Mouse (Mus musculus) midbrain, embryonic 12.5 days (tissue): ENCODE measurements around the gene Lhx6. TPM values are rescaled to one million over a fixed set of nuclear protein-coding genes. Genes with fewer than 3 reads are reported as not detected.

Experiments used
- ATAC-seq: fragments of 200-750 bp; cut with Nextera tagmentation; 2 replicates; pipeline ENCODE4 v1.8.0; 2017; ENCODE audit warnings: low read depth, moderate TSS enrichment, moderate library complexity; ENCODE audit not compliant: low FRiP score
- H3K27ac ChIP-seq: fragments of 300-500 bp; sonication (generic); replicated peaks from 2 replicates; pipeline ENCODE4 v1.5.1; 2016; ENCODE audit warnings: mild to moderate bottlenecking
- H3K27me3 ChIP-seq: fragments of 300-500 bp; sonication (generic); 2 replicates; pipeline ENCODE4 v1.6.1; 2016; ENCODE audit warnings: mild to moderate bottlenecking
- H3K36me3 ChIP-seq: fragments of 300-500 bp; sonication (generic); 2 replicates; pipeline ENCODE4 v1.6.1; 2016
- H3K4me1 ChIP-seq: fragments of 300-500 bp; sonication (generic); 2 replicates; pipeline ENCODE4 v1.6.1; 2016
- H3K4me2 ChIP-seq: fragments of 300-500 bp; sonication (generic); replicated peaks from 2 replicates; pipeline ENCODE4 v1.6.1; 2016; ENCODE audit warnings: mild to moderate bottlenecking, moderate library complexity
- H3K4me3 ChIP-seq: fragments of 300-500 bp; sonication (generic); 2 replicates; pipeline ENCODE4 v1.5.1; 2016; ENCODE audit warnings: mild to moderate bottlenecking
- H3K9ac ChIP-seq: fragments of 300-500 bp; sonication (generic); replicated peaks from 2 replicates; pipeline ENCODE4 v1.6.1; 2016; ENCODE audit warnings: mild to moderate bottlenecking, moderate library complexity
- H3K9me3 ChIP-seq: fragments of 300-500 bp; sonication (generic); 2 replicates; pipeline ENCODE4 v1.6.1; 2016; ENCODE audit warnings: mild to moderate bottlenecking
- WGBS: fragments of 180-500 bp; shearing (Covaris S2); methylation state at CpG from one replicate; pipeline ENCODE4 v1.1.7; 2016; 5-methylcytosine and 5-hydroxymethylcytosine counted together
- polyA plus RNA-seq: library from polyadenylated mRNA; unstranded; fragments of >200 nt; fragmentation: Nextera tagmentation; extraction: Ambion mirVana; gene quantifications from 2 replicates; pipeline ENCODE4 v1.2.1, GENCODE M21; 2016

Gene Lhx6
- polyA plus RNA-seq, 1 experiment from 2014 or later: 2.5 TPM

- 57% methylated on average over 3 of the region's 3 CpGs for WGBS
- no peaks in the 10 kb centered on the region for H3K9me3 ChIP-seq
- no peak overlapping the region for H3K9ac ChIP-seq
- H3K4me3 ChIP-seq: no peak overlapping the region
- H3K27me3 ChIP-seq: no peaks in the 10 kb centered on the region
- H3K27ac ChIP-seq: no peak overlapping the region
- H3K4me2 ChIP-seq: no peak overlapping the region
- no peak for ATAC-seq
- no peaks in the 10 kb centered on the region for H3K36me3 ChIP-seq
- no peaks in the 10 kb centered on the region for H3K4me1 ChIP-seq
Measured at GRCm38 (mm10) chr2:36056248-36056647, 49.0 kb downstream of the Lhx6 start.

- Histone ChIP-seq H3K9me3 (no peaks in the 10 kb centered on the region), H3K4me3 (no peak overlapping the region), H3K9ac (no peak overlapping the region), H3K36me3 (no peaks in the 10 kb centered on the region), H3K4me1 (peaks cover 4% of the 10 kb centered on the region), H3K27ac (no peak overlapping the region), H3K27me3 (0 out of 2 replicates have a peak, but pooled peaks cover 3% of the 10 kb centered on the region), H3K4me2 (no peak overlapping the region)
- ATAC-seq: no peak
- WGBS: 80% methylated on average over 3 of the region's 3 CpGs
Measured at GRCm38 (mm10) chr2:36053249-36053648, 52.0 kb downstream of the Lhx6 start.

- Histone ChIP-seq H3K4me3 (peak overlapping the region; percentile 80), H3K4me1 (peaks cover 12% of the 10 kb centered on the region), H3K27ac (no peak overlapping the region), H3K9me3 (no peaks in the 10 kb centered on the region), H3K9ac (no peak overlapping the region), H3K36me3 (0 out of 2 replicates have a peak, but pooled peaks cover under 1% of the 10 kb centered on the region), H3K4me2 (peak overlapping the region; percentile 80), H3K27me3 (0 out of 2 replicates have a peak, but pooled peaks cover 3% of the 10 kb centered on the region)
- ATAC-seq: peak; percentile 59; the same call in 1 of the 2 replicates
- WGBS: 47% methylated on average over 10 of the region's 10 CpGs
Measured at GRCm38 (mm10) chr2:36049567-36049954, 55.6 kb downstream of the Lhx6 start.

- peak within 1 kb of the TSS; percentile 80 for H3K4me2 ChIP-seq
- peak within 1 kb of the TSS; percentile 88 for H3K9ac ChIP-seq
- H3K4me3 ChIP-seq: peak within 1 kb of the TSS; percentile 80
- WGBS: under 1% methylated on average over 44 of the region's 44 CpGs
- H3K27ac ChIP-seq: peak within 1 kb of the TSS; percentile 47; the same call in 1 of the 2 replicates
- H3K4me1 ChIP-seq: peaks cover 12% of the 10 kb centered on the region
- peak; percentile 97 for ATAC-seq
- H3K27me3 ChIP-seq: 0 out of 2 replicates have a peak, but pooled peaks cover 3% of the 10 kb centered on the region
- H3K36me3 ChIP-seq: peaks cover 7% of the 10 kb centered on the region; the same call in 1 of the 2 replicates
- no peaks in the 10 kb centered on the region for H3K9me3 ChIP-seq
Measured at GRCm38 (mm10) chr2:36048748-36049566, 56.3 kb downstream of the Lhx6 start, which contains the start of the genes Ndufa8 and Morn5. Ndufa8 (minus strand) TSS chr2:36049406. Morn5 (plus strand) TSS chr2:36049458.

GRCm38 (mm10) chr2:36048164-36048563, 57.0 kb downstream of the Lhx6 start:
- H3K4me3 ChIP-seq: peak overlapping the region; percentile 80
- 79% methylated on average over 8 of the region's 8 CpGs for WGBS
- ATAC-seq: no peak

GRCm38 (mm10) chr2:36040872-36041271, 64.3 kb downstream of the Lhx6 start:
- H3K9me3 ChIP-seq: no peaks in the 10 kb centered on the region
- no peaks in the 10 kb centered on the region for H3K4me1 ChIP-seq
- no peaks in the 10 kb centered on the region for H3K27me3 ChIP-seq
- H3K4me2 ChIP-seq: no peak overlapping the region
- peaks cover 54% of the 10 kb centered on the region for H3K36me3 ChIP-seq
- H3K27ac ChIP-seq: no peak overlapping the region
- no peak overlapping the region for H3K9ac ChIP-seq
- no peak overlapping the region for H3K4me3 ChIP-seq
- ATAC-seq: no peak
- WGBS: 97% methylated on average over 1 of the region's 1 CpGs

More at GRCm38 (mm10) chr2:36048164-36048563, 57.0 kb downstream of the Lhx6 start:
- Histone ChIP-seq H3K4me2 (peak overlapping the region; percentile 80), H3K27me3 (0 out of 2 replicates have a peak, but pooled peaks cover 3% of the 10 kb centered on the region), H3K9me3 (no peaks in the 10 kb centered on the region), H3K9ac (peak overlapping the region; percentile 88), H3K27ac (no peak overlapping the region), H3K4me1 (peaks cover 12% of the 10 kb centered on the region), H3K36me3 (peaks cover 14% of the 10 kb centered on the region)

- no peaks in the 10 kb centered on the region for H3K9me3 ChIP-seq
- no peak overlapping the region for H3K4me3 ChIP-seq
- 88% methylated on average over 7 of the region's 7 CpGs for WGBS
- no peak for ATAC-seq
- peaks cover 59% of the 10 kb centered on the region for H3K36me3 ChIP-seq
- H3K9ac ChIP-seq: no peak overlapping the region
- no peak overlapping the region for H3K27ac ChIP-seq
- H3K4me1 ChIP-seq: no peaks in the 10 kb centered on the region
- no peak overlapping the region for H3K4me2 ChIP-seq
- no peaks in the 10 kb centered on the region for H3K27me3 ChIP-seq
Measured at GRCm38 (mm10) chr2:36039297-36039985, 65.8 kb downstream of the Lhx6 start.

GRCm38 (mm10) chr2:36035413-36036081, 69.7 kb downstream of the Lhx6 start:
- Histone ChIP-seq H3K4me1 (no peaks in the 10 kb centered on the region), H3K36me3 (peaks cover 43% of the 10 kb centered on the region), H3K4me2 (no peak overlapping the region), H3K9ac (no peak overlapping the region), H3K27ac (no peak overlapping the region), H3K4me3 (no peak overlapping the region), H3K27me3 (no peaks in the 10 kb centered on the region), H3K9me3 (no peaks in the 10 kb centered on the region)
- ATAC-seq: no peak
- WGBS: 86% methylated on average over 11 of the region's 11 CpGs

GRCm38 (mm10) chr2:36034898-36035297, 70.3 kb downstream of the Lhx6 start:
- H3K27ac ChIP-seq: no peak overlapping the region
- no peaks in the 10 kb centered on the region for H3K9me3 ChIP-seq
- H3K9ac ChIP-seq: no peak overlapping the region
- ATAC-seq: no peak
- 90% methylated on average over 7 of the region's 7 CpGs for WGBS
- H3K27me3 ChIP-seq: no peaks in the 10 kb centered on the region
- H3K4me1 ChIP-seq: no peaks in the 10 kb centered on the region
- no peak overlapping the region for H3K4me3 ChIP-seq
- H3K4me2 ChIP-seq: no peak overlapping the region
- H3K36me3 ChIP-seq: peaks cover 43% of the 10 kb centered on the region

- Histone ChIP-seq H3K4me1 (no peaks in the 10 kb centered on the region), H3K9me3 (no peaks in the 10 kb centered on the region), H3K27me3 (no peaks in the 10 kb centered on the region), H3K36me3 (peaks cover 36% of the 10 kb centered on the region), H3K4me2 (no peak overlapping the region), H3K27ac (no peak overlapping the region), H3K9ac (no peak overlapping the region), H3K4me3 (no peak overlapping the region)
- ATAC-seq: no peak
- 83% methylated on average over 7 of the region's 7 CpGs for WGBS
Measured at GRCm38 (mm10) chr2:36033966-36034365, 71.2 kb downstream of the Lhx6 start.

- peaks cover 26% of the 10 kb centered on the region for H3K36me3 ChIP-seq
- no peak overlapping the region for H3K4me3 ChIP-seq
- 84% methylated on average over 7 of the region's 7 CpGs for WGBS
- H3K9me3 ChIP-seq: no peaks in the 10 kb centered on the region
- no peak for ATAC-seq
- no peak overlapping the region for H3K4me2 ChIP-seq
- H3K27me3 ChIP-seq: no peaks in the 10 kb centered on the region
- H3K27ac ChIP-seq: no peak overlapping the region
- H3K9ac ChIP-seq: no peak overlapping the region
- H3K4me1 ChIP-seq: no peaks in the 10 kb centered on the region
Measured at GRCm38 (mm10) chr2:36032884-36033283, 72.3 kb downstream of the Lhx6 start.
